Mouse (Mus musculus) cerebellum, adult 11-12 months (tissue): Measurements from ENCODE around the gene Cnp.
"Not testable (repeated sequence)": the region's sequence is repeated elsewhere in the genome, so short reads cannot be mapped to it uniquely, and the experiment has no call there.

Source experiments
- DNase-seq: peaks from one replicate; pipeline ENCODE4 v3.0.0; 2022

Cnp gene

DNA sequence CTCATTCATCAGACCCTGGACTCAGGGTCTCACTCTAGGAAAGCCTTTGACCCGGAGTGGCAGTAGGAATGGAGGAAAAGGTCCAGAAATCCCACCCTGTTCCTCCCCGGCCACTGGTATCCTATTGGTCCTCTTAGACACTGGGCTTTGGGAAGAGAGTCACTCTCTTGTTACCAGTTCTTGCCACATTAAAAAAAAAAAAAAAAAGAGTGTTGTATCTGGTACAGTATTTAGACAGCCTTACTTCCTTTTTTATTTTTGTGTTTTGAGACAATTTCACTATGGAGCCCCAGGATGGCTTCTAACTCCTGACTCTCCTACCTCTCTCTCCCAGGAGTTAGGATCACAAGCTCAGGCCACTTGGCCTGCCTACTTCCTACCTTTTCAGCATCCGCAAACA lies 17.1 kb upstream of the Cnp start:
- no peak for DNase-seq

DNA sequence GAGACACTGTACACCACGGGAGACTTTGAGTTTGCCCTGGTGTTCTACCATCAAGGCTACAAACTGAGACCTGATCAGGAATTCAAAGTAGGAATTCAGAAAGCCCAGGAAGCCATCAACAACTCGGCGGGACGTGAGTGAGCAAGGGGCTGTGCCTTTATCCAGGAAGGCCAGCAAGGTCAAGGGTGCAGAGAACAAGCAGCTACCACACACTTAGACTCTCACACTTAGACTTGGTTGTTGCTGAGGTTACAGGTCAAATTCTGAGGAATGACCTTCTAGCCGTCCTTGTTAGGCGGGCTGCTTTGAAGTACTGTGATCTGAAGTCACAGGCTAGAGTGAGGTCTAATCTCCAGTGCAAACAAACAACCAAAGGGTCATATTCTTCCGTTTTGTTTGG lies 15.2 kb upstream of the Cnp start:
- DNase-seq, result no peak

DNA sequence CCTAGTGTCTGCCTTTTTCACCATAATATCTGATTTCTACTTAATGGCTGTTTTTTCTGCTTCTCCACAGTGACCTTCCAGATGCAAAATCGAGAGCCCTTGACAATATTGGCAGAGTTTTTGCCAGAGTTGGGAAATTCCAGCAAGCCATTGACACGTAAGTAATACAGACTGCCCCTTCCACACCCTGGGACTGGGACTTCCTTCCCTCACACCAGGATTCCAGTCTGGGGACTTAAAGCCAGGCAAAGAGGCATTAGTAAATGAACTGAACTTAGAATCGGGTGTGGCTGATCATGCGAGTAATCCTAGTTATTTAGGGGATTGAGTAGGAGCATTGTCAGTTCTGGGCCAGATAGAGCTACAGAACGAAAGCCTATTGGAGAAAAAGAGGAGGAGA lies 13.0 kb upstream of the Cnp start:
- no peak for DNase-seq

DNA sequence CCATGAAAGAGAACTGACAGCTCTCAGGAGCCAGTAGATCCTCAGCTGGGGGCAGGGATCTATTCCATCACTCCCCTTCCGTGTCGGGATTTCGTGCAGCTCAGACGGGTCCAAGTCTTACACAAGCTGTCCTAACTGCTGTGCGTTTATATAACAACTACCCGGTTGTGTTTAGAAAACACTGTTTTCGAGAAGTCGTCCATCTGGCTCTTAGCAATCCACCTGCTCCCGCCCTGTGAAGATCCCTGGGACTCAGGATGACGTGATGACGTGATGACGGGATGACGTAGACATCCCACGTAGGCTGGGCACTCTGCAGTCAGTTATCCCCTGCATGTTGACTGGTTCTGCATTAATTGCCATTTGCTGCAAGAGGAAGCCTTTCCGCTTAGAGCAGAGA lies 10.4 kb upstream of the Cnp start:
- DNase-seq, result no peak

DNA sequence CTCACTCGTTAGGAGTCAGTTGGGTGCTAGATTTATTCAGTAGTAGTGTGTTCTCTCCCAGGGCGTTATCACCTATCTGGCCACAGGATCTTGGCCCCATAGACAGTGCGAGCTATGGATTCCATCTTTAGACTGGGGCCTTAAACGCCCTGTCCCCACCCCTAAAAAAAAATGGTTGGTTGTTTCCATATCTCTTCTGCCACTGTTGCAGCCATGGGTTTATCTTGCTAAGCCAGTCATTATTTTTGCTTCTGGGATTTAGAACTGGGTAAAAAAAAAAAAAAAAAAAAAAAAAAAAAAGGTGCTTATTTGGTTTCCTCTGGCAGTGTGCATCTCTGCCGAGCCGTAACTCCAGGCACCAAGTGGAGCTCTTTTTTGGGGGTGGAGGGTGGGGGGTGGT lies 10.0 kb upstream of the Cnp start:
- no peak for DNase-seq

DNA sequence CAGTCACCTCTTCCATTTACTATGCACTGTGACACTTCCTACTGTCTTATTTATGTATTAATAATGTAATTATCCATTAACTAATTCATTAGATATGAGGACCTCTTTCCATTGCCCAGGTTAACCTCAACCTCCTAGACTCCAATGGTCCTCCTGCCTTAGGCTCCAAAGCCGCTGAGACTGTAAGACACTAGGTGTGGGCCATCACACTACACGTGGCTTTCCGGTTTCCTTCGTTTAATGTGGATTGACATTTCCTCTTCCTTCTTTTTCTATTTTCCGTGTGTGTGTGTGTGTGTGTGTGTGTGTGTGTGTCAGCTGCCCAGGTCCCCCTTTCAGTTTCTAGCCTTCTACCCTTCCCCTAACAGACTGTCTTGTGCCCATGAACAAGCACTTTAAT lies 7.5 kb upstream of the Cnp start:
- no peak for DNase-seq

DNA sequence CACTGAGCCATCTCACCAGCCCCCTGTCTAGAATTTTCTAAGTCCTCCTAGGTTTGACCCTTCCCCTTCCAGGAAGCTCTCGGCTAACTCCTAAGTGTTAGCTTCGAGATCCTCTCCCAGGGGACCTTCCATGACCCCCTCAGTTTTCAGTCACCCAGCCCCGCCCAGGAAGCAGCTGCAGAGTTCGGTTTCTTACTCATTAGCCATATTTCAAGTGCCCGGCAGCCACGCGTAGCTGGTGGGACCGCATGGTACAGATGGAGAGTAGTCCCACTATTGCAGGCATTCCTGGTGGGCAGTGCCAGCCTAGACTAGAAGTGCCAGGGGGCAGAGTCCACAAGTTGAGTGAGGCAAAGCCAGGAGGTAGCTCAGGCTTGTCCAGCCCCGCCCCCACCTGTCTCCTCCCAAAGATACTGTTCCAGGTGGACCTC lies 6.9 kb upstream of the Cnp start:
- DNase-seq, result no peak

DNA sequence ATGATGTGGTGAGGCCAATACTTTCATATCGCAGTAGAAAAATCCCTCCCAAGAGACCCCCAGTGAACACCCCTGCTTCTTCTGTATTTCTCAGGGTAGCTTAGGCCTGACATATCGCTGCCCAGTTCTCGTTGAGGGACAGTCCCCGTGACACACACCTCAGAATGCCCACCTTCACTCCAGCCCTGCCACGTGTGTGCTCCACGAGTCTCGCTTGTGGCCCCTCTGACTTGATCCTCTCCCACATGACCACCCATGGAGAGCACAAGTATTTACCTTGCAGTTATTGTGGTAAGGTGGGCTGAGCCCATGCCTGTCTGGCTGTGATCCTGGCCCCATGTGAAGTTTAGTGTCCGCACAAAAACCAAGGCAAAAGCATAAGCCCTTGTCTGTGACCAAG lies 6.0 kb upstream of the Cnp start:
- no peak for DNase-seq

DNA sequence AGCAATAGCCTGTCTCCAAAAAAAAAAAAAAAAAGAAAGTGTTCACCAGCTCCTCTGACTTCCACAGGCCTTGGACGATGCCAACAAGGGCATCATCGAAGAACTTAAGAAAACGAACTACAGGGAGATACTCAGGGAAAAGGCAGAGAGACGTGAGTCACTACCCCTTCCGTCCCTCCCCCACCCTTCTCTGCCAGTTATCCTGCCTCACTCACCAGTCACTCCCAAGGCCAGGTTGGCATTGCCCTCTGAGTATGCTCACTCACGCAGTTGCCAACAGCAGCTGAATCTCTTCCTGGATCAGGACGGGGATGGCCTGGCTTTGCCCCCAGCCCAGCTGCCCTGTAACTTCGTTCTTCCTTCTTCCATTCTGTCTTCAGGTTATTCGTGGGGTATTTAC lies 4.9 kb upstream of the Cnp start:
- no peak for DNase-seq

DNA sequence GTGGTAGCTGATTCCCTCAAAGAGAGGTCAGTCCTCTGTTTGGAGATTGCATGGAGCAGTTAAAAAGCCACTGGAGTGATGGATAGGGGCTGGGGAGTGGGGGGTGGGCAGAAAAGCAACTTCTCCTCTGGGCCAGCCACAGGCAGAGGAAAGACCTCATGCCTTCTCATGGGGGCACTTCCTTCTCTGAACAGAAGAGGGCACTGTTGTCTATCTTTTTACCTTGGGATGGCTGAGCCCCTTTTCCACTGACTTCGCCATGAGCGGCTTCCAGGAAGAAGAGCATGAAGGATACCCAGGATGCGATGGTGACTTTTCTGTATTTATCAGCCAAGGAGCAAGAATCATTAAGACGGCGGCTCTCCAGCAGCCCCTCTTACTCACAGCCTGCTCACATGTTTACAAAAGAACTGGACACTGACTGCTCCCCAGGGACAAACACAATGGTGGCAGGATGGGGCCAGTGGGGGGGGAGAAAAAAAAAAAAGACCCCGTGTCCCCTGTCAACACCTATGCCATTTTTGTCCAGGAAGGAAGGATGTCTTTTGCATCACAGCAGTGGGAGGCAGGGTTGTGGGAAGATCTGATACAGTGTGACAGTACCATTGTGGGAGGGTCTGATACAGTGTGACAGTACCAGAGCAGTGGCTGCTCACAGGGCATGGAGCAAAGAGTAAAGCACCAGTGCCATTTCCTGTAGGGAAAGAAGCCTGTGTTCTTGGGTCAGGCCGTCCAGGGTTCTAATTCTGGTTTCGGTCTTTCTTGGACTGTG lies 4.1 kb upstream of the Cnp start:
- peak; percentile 68 for DNase-seq

DNA sequence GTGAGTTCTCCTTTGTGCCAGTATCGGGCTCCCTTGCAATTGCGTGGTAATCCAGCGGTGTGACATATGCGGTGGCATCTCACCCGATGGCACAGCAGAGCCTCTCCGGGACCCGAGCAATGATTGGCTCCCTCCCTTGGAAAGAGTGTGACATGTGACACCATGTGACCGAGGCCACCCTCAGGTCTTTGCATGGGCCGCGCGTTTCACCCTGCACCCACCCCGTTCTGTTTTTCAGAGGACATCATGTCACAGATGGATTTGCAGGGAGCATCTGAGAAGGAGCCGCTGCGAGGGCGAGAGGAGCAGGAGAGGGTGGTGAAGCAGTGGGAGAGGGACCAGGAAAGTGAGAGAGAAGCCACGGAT lies 3.5 kb upstream of the Cnp start:
- DNase-seq, result peak; percentile 53

DNA sequence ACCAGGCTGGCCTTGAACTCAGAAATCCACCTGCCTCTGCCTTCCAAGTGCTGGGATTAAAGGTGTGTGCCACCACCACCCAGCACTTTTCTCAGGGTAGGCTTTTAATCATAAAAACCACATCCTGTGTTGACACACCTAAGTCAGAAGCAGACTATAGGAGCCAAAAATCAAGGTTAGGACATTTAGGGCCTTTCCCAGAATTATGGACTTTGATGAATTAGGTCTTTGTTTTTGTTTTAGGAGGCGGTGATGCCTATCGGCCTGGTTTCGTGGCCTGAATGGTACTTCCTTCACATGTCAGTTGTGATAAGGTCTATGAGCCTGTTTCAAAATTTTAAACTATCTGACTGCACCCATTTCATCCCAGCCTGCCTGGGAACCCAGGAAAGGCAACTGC lies 516 bp upstream of the Cnp start:
- no peak for DNase-seq

DNA sequence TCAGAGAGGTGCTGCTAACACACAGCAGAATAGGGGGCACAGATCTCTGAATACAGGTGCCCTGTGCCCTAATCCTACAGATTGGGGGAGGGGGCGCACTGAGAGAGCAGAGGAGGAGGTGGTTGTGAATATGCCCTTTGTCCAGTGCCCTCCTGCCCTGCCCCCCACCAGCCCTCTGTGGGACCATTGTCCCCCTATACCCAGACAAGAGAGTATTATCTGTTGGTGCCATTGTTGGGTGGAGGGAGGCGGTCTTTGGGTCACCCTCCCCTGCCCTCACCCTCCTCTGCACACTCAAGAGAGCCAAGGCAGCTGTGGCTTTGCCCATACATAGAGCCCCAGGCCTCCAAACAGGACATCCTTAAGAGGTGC lies 766 bp downstream of the Cnp start:
- DNase-seq, result peak; percentile 58

DNA sequence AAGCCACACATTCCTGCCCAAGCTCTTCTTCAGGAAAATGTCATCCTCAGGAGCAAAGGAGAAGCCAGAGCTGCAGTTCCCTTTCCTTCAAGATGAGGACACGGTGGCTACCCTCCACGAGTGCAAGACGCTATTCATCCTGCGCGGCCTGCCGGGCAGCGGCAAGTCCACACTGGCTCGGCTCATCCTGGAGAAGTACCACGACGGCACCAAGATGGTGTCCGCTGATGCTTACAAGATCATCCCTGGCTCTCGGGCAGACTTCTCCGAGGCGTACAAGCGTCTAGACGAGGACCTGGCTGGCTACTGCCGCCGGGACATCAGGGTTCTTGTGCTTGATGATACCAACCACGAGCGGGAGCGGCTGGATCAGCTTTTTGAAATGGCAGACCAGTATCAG lies 1.6 kb downstream of the Cnp start:
- no peak for DNase-seq

DNA sequence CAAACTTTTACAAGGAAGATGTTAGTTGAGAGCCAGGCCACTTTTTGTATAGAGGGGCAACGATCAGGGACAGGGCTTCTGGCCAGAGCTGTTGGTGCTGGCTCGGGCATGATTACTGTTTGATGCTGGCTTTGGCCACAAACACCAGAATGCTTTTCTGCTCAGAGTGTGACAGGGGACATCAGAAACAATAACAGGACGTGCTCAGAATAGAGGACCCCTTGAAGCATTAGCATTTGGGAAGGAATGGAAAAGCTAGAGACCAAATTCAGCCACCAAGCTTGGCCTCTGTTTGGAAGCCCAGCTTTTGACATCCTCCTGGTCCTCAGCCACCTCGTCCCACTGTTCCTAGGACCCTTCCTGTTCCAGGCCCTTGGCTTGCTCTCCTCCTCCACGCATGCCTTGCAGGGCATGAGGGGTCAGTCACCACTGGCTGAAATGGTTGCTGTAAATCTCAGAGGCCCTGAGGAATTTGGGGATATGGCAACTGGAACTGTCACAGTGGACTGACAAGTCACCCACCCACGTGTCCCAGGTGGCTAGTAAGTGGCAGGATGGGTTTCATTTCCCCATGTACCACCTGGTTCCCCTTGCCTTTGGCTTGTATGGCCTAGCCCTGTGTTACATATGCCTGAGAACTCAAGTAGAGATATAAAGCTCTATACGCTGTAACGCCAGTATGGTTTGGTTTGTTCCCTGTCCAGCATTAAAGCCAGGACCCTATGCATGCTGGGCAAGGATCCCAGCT lies 3.3 kb downstream of the Cnp start:
- no peak for DNase-seq

DNA sequence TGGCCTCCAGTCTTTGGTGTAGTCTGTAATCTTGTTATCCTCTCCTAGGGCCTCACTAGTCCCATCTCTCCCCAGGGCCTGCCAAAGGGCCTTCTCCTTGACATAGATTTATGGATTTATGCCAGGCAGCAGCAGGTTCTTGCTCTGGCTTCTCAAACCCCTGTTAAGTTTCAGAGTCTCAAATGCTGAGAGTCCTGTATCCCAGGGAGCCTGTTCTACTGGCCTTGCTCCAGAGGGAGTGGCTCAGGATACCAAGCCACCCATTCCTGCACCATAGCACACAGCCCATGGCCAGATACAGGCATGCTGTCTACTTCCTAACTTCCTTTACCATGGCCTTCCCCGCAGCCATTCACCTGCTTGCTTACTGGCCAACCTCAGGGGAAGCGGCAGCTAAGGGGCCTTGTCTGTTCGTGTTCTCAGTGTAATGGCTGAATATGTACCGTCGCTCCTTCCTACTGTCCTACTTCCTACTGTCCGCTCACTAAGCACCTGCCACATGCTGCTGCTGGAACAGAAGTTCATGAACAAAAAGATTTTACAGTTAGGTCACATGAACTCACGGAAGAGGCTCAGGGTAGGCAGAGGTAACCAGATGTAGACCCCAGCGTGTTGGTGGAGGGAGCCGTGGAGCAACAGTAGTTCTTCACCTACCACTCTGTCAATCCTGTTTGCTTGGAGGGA lies 4.6 kb downstream of the Cnp start:
- no peak for DNase-seq

DNA sequence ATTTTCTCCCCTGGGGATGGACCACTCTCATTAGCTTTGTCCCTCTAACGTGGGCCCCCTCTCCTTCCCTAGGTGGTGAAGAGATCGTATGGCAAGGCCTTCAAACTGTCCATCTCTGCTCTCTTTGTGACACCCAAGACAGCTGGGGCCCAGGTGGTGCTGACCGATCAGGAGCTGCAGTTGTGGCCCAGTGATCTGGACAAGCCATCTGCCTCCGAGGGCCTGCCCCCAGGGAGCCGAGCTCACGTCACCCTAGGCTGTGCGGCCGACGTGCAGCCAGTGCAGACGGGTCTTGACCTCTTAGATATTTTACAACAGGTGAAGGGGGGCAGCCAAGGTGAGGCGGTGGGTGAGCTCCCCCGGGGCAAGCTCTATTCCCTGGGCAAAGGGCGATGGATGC lies 5.6 kb downstream of the Cnp start:
- DNase-seq, result no peak

DNA sequence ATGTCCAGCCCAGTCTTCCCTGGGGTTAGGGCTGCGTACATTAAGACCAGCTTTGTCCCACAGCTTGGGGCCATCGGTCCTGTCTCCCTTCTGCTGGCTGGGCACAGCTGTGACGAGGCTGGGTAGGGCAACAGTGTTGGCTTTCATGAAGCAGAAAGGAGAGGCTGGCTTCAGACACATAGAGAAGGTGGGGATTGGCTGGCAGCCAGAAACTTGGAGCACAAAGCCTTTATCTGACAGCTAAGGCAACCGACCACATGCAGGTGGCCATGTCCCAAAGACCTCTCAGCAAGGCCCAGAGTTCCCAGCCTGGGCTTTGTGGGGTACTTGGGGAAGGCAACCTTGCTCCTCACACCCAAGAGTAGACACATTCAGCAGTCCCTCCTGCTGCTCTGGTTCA lies 7.1 kb downstream of the Cnp start:
- peak; percentile 46 for DNase-seq

DNA sequence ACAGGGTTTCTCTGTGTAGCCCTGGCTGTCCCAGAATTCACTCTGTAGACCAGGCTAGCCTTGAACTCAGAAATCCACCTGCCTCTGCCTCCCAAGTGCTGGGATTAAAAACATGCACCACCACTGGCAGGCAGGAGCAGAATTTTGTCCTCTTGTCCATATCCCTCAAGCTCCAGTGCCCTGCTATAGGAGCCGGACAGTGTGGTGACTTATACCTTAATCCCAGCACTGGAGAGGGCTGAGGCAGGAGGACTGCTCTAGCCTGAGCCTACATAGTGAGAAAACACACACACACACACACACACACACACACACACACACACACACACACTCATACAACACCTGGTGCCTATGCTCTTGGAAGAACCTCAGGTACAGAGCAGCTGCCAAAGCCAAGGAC lies 7.7 kb downstream of the Cnp start:
- DNase-seq, result not testable (repeated sequence)

DNA sequence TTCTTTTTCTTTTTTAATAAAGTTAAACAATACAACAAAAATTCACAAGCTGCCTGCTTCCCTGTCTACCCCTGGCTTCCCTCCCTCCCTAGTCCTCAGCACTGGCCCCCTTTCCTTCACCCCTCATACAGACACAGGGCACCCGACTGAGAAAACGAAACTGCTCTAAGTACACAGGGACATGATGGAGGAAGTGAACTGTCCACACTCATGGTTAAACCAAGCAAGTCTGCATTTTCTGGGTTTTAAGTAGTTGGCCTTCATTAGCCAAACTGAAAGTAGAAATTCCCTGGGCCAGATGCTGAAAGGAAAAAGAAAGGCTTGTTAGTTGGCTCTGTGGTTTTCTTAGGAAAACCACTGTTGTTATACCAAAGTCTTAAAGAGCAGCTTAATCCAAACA lies 8.1 kb downstream of the Cnp start:
- no peak for DNase-seq

DNA sequence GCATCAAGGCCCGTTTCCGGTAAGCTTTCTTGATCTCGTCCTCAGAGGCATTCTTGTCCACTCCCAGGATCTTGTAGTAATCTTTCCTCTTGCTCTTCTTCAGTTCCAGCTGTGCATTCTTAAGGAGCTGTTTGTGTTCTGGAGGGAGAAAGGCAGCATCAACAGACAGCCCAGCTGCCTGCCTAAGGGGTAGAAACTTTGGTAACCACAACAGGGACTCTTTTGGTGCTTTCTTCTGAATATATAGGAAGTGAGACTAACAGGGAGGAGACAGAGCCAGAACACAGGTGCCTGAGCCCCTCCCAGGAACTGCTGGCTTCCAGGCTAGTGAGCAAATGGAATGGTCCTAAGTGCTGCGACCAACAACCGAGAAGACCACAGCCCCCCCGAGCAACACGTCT lies 9.9 kb downstream of the Cnp start:
- no peak for DNase-seq

DNA sequence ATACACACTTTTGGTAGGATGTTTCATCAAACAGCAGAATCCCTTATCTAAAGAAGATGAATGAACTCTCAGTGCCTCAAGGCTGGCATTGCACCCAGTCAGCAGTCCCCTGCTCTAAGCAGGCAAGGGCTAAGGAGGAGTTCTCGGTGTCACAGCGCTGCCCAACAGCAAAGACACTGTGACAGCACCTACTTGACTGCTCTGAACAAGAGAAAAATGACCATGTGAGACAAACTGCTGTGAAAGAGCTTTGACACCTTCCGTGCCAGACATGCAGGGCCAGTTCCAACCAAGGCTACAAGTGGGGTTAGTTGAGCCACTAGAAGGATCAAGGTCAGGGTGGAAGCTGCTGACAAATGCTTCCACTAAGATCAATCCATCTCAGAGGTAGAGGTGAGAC lies 10.4 kb downstream of the Cnp start:
- no peak for DNase-seq

DNA sequence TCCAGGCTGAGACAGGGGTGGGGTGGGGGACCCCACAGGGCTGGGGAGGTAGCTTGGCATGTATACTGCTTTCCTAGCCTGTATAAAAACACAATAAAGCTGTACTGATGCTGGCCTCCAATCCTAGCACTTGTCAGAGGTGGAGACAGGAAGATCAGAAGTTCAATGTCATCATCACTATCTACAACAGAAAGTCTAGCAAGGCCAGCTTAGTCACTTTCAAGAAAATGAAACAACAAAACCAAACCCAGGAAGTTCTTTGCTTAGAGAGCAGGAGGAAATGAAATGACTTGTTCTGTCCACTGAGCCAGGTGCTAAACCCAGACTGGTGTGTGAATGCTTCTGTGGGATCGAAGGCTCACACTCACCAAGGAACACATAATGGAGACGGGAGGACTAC lies 13.8 kb downstream of the Cnp start:
- no peak for DNase-seq

DNA sequence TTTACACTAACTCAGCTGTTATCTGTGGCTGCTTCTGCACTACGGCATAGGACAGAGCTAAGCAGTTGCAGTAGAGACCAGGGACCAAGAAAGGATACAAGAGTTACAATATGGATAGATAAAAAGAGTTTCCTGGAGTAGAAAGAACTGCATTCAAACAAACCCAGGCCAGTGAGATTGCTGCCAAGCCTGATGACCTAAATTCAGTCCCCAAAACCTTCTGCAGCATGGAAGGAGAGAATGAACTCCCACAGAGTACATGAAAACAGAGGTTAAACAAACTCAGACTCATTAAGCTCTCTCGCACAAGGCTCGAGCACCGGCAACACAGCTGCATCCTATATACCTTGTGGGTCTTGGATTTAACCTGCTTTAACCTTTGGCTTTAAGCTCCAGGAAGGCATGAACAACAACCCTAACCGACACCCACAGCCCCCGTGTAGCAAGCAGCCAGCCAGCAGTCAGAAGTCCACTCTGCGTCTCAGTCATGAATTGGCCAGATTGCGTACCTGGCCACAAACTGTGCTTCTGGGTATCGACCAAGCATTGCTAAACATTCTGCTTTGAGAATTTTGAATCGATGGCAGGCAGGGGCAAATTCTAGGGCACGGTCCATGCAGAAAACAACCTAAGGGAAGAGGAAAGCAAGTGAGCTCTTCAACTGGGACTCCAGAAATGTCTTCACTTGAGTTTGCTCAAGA lies 17.8 kb downstream of the Cnp start:
- DNase-seq, result no peak
